Mouse (Mus musculus) stomach, embryonic 15.5 days (tissue): Measurements from ENCODE around the gene Slc30a7. TPM values are rescaled to one million over a fixed set of nuclear protein-coding genes. Genes with fewer than 3 reads are reported as not detected.
A peak's percentile ranks its signal among the peaks of the same experiment; 100 is the strongest.

Experiments
- ATAC-seq: fragments of 200-750 bp; cut with Nextera tagmentation; 2 replicates; pipeline ENCODE4 v1.8.0; 2017; ENCODE audit warnings: low read depth, moderate number of reproducible peaks, moderate TSS enrichment; ENCODE audit not compliant: insufficient read depth, low FRiP score
- H3K27ac ChIP-seq: fragments of 300-500 bp; sonication (generic); 2 replicates; pipeline ENCODE4 v1.5.1; 2015; ENCODE audit warnings: mild to moderate bottlenecking, inconsistent platforms
- H3K27me3 ChIP-seq: fragments of 300-500 bp; sonication (generic); replicated peaks from 2 replicates; pipeline ENCODE4 v1.6.1; 2015; ENCODE audit warnings: inconsistent platforms
- H3K36me3 ChIP-seq: fragments of 300-500 bp; sonication (generic); 2 replicates; pipeline ENCODE4 v1.6.1; 2015; ENCODE audit warnings: inconsistent platforms
- H3K4me1 ChIP-seq: fragments of 300-500 bp; sonication (generic); 2 replicates; pipeline ENCODE4 v1.6.1; 2015; ENCODE audit warnings: inconsistent platforms
- H3K4me2 ChIP-seq: fragments of 300-500 bp; sonication (generic); 2 replicates; pipeline ENCODE4 v1.6.1; 2015; ENCODE audit warnings: mild to moderate bottlenecking, inconsistent platforms
- H3K4me3 ChIP-seq: fragments of 300-500 bp; sonication (generic); replicated peaks from 2 replicates; pipeline ENCODE4 v1.5.1; 2015; ENCODE audit warnings: inconsistent platforms
- H3K9ac ChIP-seq: fragments of 300-500 bp; sonication (generic); 2 replicates; pipeline ENCODE4 v1.6.1; 2015; ENCODE audit warnings: inconsistent platforms
- H3K9me3 ChIP-seq: fragments of 300-500 bp; sonication (generic); 2 replicates; pipeline ENCODE4 v1.6.1; 2016; ENCODE audit warnings: inconsistent platforms
- WGBS: fragments of 180-500 bp; shearing (Covaris S2); methylation state at CpG from one replicate; pipeline ENCODE4 v1.1.7; 2015; 5-methylcytosine and 5-hydroxymethylcytosine counted together
- polyA plus RNA-seq: library from polyadenylated mRNA; unstranded; fragments of >200 nt; fragmentation: Nextera tagmentation; extraction: Ambion mirVana; gene quantifications from 2 replicates; pipeline ENCODE4 v1.2.1, GENCODE M21; 2015

The Slc30a7 gene
- 38.1 and 42.5 TPM in 2 replicates for polyA plus RNA-seq

- Histone ChIP-seq H3K4me2 (peak within 1 kb of the TSS; percentile 91), H3K27me3 (no peaks in the 10 kb centered on the region), H3K4me1 (peaks cover 7% of the 10 kb centered on the region; the same call in 1 of the 2 replicates), H3K36me3 (no peaks in the 10 kb centered on the region), H3K9ac (peak within 1 kb of the TSS; percentile 83), H3K9me3 (no peaks in the 10 kb centered on the region), H3K27ac (peak within 1 kb of the TSS; percentile 94), H3K4me3 (peak within 1 kb of the TSS; percentile 95)
- peak; percentile 93 for ATAC-seq
- WGBS, result under 1% methylated on average over 67 of the region's 67 CpGs
These were observed at the start of gene Slc30a7, which contains the start of gene Extl2 for GRCm38 (mm10) chr3:116006978-116007940. TSS of gene Slc30a7 (minus strand) at chr3:116007406. TSS of gene Extl2 (plus strand) at chr3:116007462.

- H3K9me3 ChIP-seq, result no peaks in the 10 kb centered on the region
- WGBS, result 52% methylated on average over 5 of the region's 5 CpGs
- no peaks in the 10 kb centered on the region for H3K27me3 ChIP-seq
- no peaks in the 10 kb centered on the region for H3K4me1 ChIP-seq
- no peak overlapping the region for H3K4me2 ChIP-seq
- no peak for ATAC-seq
- no peaks in the 10 kb centered on the region for H3K36me3 ChIP-seq
- H3K4me3 ChIP-seq, result no peak overlapping the region
- H3K9ac ChIP-seq, result no peak overlapping the region
- H3K27ac ChIP-seq, result no peak overlapping the region
These were observed 39.8 kb upstream of the Slc30a7 start for GRCm38 (mm10) chr3:116047034-116047433.

GRCm38 (mm10) chr3:116046000-116046399, 38.8 kb upstream of the Slc30a7 start:
- no peak overlapping the region for H3K9ac ChIP-seq
- H3K27me3 ChIP-seq, result no peaks in the 10 kb centered on the region
- 65% methylated on average over 2 of the region's 2 CpGs for WGBS
- H3K9me3 ChIP-seq, result no peaks in the 10 kb centered on the region
- H3K4me1 ChIP-seq, result no peaks in the 10 kb centered on the region
- H3K4me2 ChIP-seq, result no peak overlapping the region
- H3K36me3 ChIP-seq, result no peaks in the 10 kb centered on the region
- no peak for ATAC-seq
- no peak overlapping the region for H3K4me3 ChIP-seq
- no peak overlapping the region for H3K27ac ChIP-seq

- ATAC-seq, result no peak
- no peaks in the 10 kb centered on the region for H3K36me3 ChIP-seq
- 80% methylated on average over 3 of the region's 3 CpGs for WGBS
These were observed 33.6 kb upstream of the Slc30a7 start for GRCm38 (mm10) chr3:116040776-116041175.

GRCm38 (mm10) chr3:116033871-116034222, 26.6 kb upstream of the Slc30a7 start:
- H3K4me3 ChIP-seq, result no peak overlapping the region
- H3K27ac ChIP-seq, result no peak overlapping the region
- H3K4me2 ChIP-seq, result no peak overlapping the region
- H3K27me3 ChIP-seq, result no peaks in the 10 kb centered on the region
- no peak for ATAC-seq
- H3K9ac ChIP-seq, result no peak overlapping the region
- H3K36me3 ChIP-seq, result no peaks in the 10 kb centered on the region
- WGBS, result 57% methylated on average over 3 of the region's 3 CpGs
- no peaks in the 10 kb centered on the region for H3K9me3 ChIP-seq
- H3K4me1 ChIP-seq, result no peaks in the 10 kb centered on the region

More at GRCm38 (mm10) chr3:116040776-116041175, 33.6 kb upstream of the Slc30a7 start:
- Histone ChIP-seq H3K4me1 (no peaks in the 10 kb centered on the region), H3K9me3 (no peaks in the 10 kb centered on the region), H3K4me2 (no peak overlapping the region), H3K9ac (no peak overlapping the region), H3K27me3 (no peaks in the 10 kb centered on the region), H3K27ac (no peak overlapping the region), H3K4me3 (no peak overlapping the region)

GRCm38 (mm10) chr3:116033218-116033870, 26.1 kb upstream of the Slc30a7 start:
- Histone ChIP-seq H3K4me2 (no peak overlapping the region), H3K27ac (no peak overlapping the region), H3K27me3 (no peaks in the 10 kb centered on the region), H3K9me3 (no peaks in the 10 kb centered on the region), H3K4me1 (no peaks in the 10 kb centered on the region), H3K9ac (no peak overlapping the region), H3K4me3 (no peak overlapping the region), H3K36me3 (no peaks in the 10 kb centered on the region)
- no peak for ATAC-seq
- WGBS, result 59% methylated on average over 6 of the region's 6 CpGs

- peaks cover 4% of the 10 kb centered on the region; the same call in 1 of the 2 replicates for H3K36me3 ChIP-seq
- no peaks in the 10 kb centered on the region for H3K27me3 ChIP-seq
- H3K27ac ChIP-seq, result no peak overlapping the region
- no peak overlapping the region for H3K9ac ChIP-seq
- no peak overlapping the region for H3K4me2 ChIP-seq
- ATAC-seq, result no peak
- H3K4me1 ChIP-seq, result no peaks in the 10 kb centered on the region
- WGBS, result 61% methylated on average over 11 of the region's 11 CpGs
- H3K4me3 ChIP-seq, result no peak overlapping the region
- H3K9me3 ChIP-seq, result no peaks in the 10 kb centered on the region
These were observed 23.1 kb upstream of the Slc30a7 start for GRCm38 (mm10) chr3:116030152-116030788.

- H3K4me2 ChIP-seq, result no peak overlapping the region
- ATAC-seq, result no peak
- no peak overlapping the region for H3K27ac ChIP-seq
- H3K9ac ChIP-seq, result no peak overlapping the region
- no peaks in the 10 kb centered on the region for H3K4me1 ChIP-seq
- WGBS, result 92% methylated on average over 20 of the region's 20 CpGs
- H3K27me3 ChIP-seq, result no peaks in the 10 kb centered on the region
- H3K9me3 ChIP-seq, result no peaks in the 10 kb centered on the region
- peaks cover 4% of the 10 kb centered on the region; the same call in 1 of the 2 replicates for H3K36me3 ChIP-seq
- H3K4me3 ChIP-seq, result no peak overlapping the region
These were observed 19.8 kb upstream of the Slc30a7 start for GRCm38 (mm10) chr3:116026996-116027395.

GRCm38 (mm10) chr3:116025701-116026100, 18.5 kb upstream of the Slc30a7 start:
- WGBS, result 92% methylated on average over 10 of the region's 10 CpGs
- H3K4me1 ChIP-seq, result no peaks in the 10 kb centered on the region

GRCm38 (mm10) chr3:116024669-116025068, 17.5 kb upstream of the Slc30a7 start:
- peaks cover 4% of the 10 kb centered on the region; the same call in 1 of the 2 replicates for H3K36me3 ChIP-seq
- H3K4me3 ChIP-seq, result no peak overlapping the region
- no peak overlapping the region for H3K4me2 ChIP-seq
- 84% methylated on average over 5 of the region's 5 CpGs for WGBS
- ATAC-seq, result no peak
- no peak overlapping the region for H3K27ac ChIP-seq
- H3K27me3 ChIP-seq, result no peaks in the 10 kb centered on the region
- H3K9me3 ChIP-seq, result no peaks in the 10 kb centered on the region
- H3K9ac ChIP-seq, result no peak overlapping the region
- no peaks in the 10 kb centered on the region for H3K4me1 ChIP-seq

More at GRCm38 (mm10) chr3:116025701-116026100, 18.5 kb upstream of the Slc30a7 start:
- ATAC-seq, result no peak
- no peaks in the 10 kb centered on the region for H3K27me3 ChIP-seq
- H3K4me3 ChIP-seq, result no peak overlapping the region
- no peaks in the 10 kb centered on the region for H3K9me3 ChIP-seq
- H3K4me2 ChIP-seq, result no peak overlapping the region
- H3K27ac ChIP-seq, result no peak overlapping the region
- no peak overlapping the region for H3K9ac ChIP-seq
- H3K36me3 ChIP-seq, result peaks cover 4% of the 10 kb centered on the region; the same call in 1 of the 2 replicates

GRCm38 (mm10) chr3:116024236-116024635, 17.0 kb upstream of the Slc30a7 start:
- Histone ChIP-seq H3K27ac (no peak overlapping the region), H3K4me3 (no peak overlapping the region), H3K27me3 (no peaks in the 10 kb centered on the region), H3K9me3 (no peaks in the 10 kb centered on the region), H3K4me1 (no peaks in the 10 kb centered on the region), H3K36me3 (peaks cover 4% of the 10 kb centered on the region; the same call in 1 of the 2 replicates), H3K9ac (no peak overlapping the region), H3K4me2 (no peak overlapping the region)
- ATAC-seq, result no peak
- 79% methylated on average over 12 of the region's 12 CpGs for WGBS
